Mouse (Mus musculus) brain, adult 2 months (tissue): ENCODE measurements around the gene Spag4.
"Not testable (repeated sequence)": the region's sequence is repeated elsewhere in the genome, so short reads cannot be mapped to it uniquely, and the experiment has no call there.

Experiments used
- DNase-seq: peaks from one replicate; pipeline ENCODE4 v3.0.0; 2011; ENCODE audit warnings: low read depth, low spot score

Spag4 gene

DNA sequence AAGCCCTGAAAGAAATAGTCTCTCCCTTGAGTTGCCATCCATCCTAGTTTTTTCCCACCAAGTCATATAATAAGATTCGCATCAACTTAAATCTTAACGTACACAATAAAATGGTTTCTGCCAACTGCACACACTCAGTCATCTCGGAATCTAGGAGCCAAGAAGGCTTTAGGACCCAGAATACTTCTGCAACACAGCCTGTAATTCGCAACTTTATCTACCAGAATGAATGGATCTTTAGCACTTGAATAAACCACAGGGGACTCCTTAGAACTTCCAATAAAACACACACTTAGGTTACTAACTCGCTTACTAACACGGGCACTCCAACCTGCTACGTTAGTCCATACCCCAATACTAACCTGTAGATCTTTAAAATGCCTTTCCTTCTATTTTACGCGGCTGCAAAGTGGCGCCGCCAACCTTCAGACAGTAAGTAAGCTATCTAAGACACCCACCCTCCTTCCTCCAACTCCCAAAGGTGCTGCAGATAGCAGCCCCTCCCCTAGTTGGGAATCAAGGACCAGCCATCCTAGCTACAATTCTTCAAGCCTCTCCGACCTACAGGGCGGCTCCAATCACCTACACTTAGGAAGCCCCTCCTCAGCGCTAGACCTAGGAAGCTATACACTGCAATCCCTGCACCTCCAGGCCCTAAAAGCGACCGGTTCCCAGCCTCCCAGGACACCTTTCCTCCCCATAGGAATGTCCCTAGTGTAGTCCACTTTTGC, 45.8 kb downstream of the Spag4 start:
- peak; percentile 56 for DNase-seq

DNA sequence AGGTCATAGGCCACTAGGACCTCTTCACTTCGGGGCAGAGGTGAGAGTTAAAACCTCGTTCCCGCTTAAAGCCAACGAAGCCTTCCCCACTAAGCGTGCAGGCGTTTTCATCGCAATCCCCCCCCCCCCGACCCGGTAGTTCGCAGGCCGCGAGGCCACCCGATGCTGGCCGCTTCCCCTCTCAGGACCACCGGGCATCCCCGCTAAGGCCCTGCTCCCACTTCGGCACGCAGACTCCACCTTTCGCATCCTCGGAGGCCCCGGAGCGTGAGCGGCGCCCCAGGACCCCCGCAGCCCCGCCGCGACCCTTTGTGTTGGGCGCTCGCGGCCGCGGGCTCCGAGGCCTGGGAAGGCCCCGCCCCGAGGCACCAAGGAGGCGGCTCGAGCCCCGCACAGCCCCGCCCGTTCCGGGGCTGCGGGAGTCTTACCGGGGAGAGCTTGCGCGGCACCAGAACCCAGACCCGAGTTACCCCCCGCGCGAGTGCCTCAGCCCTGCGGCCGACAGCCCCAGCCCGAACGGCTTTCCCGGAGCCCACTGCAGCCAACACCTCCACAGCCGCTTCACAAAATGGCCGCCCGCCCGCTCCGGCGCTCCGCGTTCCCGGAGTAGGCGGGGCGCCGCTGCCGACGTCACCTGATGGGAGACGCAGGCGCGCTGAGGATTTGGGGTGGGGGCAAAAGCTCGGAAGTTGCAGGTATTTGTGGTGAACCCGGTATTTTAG, 46.5 kb downstream of the Spag4 start, which contains the start of the genes Cpne1 and Rbm12:
Cpne1 (minus strand) TSS at position 608 of the 722 bp plus-strand sequence.
Rbm12 (minus strand) TSS at position 621 of the 722 bp plus-strand sequence.
- DNase-seq = peak; percentile 93

GRCm38 (mm10) chr2:156112080-156112423, 47.1 kb downstream of the Spag4 start:
- not testable (repeated sequence) for DNase-seq

DNA sequence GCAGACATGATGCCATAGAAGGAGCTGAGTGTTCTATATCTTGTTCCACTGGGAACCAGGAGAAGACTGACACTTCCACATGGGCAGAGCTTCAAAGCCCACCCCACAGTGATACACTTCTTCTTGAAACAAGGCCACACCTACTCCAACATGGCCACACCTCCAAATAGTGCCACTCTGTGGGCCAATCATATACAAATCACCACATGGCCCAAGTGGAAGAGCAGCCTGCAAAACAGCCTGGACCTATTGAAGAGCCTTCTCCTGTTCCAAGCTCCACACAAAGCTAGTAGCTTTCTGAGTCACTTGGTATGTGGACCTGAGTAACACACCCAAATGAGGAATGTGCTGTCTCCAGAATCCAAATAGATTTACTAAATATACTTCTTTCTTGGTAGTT, 54.6 kb downstream of the Spag4 start:
- no peak for DNase-seq
